Mouse (Mus musculus) spleen, adult 2 months (tissue): ENCODE results near the gene Odf3l1.

Experiments used
- CTCF ChIP-seq: fragments of 200-500 bp; IDR thresholded peaks from 2 replicates; pipeline ENCODE4 v1.5.1; 2011; ENCODE audit warnings: mild to moderate bottlenecking, inconsistent platforms; ENCODE audit not compliant: insufficient read depth, insufficient read length, insufficient replicate concordance; ENCODE audit errors: extremely low read depth
- POLR2A ChIP-seq: fragments of 200-500 bp; IDR thresholded peaks from 2 replicates; pipeline ENCODE4 v1.6.1; 2011; ENCODE audit warnings: low read depth, low read length, inconsistent platforms

DNA sequence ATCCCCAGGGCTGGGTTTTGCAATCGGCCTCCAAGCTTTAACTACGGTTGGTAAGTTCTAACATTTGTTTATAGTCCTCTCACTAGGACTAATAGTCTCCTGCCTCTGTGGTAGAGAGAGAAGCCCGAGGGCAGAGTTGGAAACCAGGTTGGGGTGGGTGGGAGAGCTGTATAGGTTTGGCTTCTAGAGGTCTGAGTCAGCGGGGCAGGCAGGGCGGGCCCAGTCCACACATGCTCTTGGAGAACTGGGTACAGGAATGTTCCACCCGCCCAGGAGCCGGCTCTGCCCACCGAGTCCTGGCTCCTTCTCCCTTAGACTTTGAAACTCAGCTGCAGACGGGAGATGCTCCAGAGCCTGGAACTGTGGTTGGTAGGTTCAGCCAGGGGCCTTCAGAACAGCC is 49.5 kb upstream of the Odf3l1 start:
- TF ChIP-seq CTCF (no peak), POLR2A (no peak)
